Mouse (Mus musculus) intestine, embryonic 15.5 days (tissue): ENCODE results near the gene Lgals7. TPM values are rescaled to one million over a fixed set of nuclear protein-coding genes. Genes with fewer than 3 reads are reported as not detected.

ENCODE experiments used
- ATAC-seq: fragments of 200-750 bp; cut with Nextera tagmentation; 2 replicates; pipeline ENCODE4 v1.8.0; 2017; ENCODE audit warnings: moderate TSS enrichment, moderate library complexity
- H3K27ac ChIP-seq: fragments of 300-500 bp; sonication (generic); 2 replicates; pipeline ENCODE4 v1.5.1; 2015; ENCODE audit warnings: mild to moderate bottlenecking, inconsistent platforms
- H3K27me3 ChIP-seq: fragments of 300-500 bp; sonication (generic); replicated peaks from 2 replicates; pipeline ENCODE4 v1.6.1; 2015; ENCODE audit warnings: inconsistent platforms
- H3K36me3 ChIP-seq: fragments of 300-500 bp; sonication (generic); 2 replicates; pipeline ENCODE4 v1.6.1; 2015; ENCODE audit warnings: inconsistent platforms
- H3K4me1 ChIP-seq: fragments of 300-500 bp; sonication (generic); replicated peaks from 2 replicates; pipeline ENCODE4 v1.6.1; 2015; ENCODE audit warnings: inconsistent platforms
- H3K4me2 ChIP-seq: fragments of 300-500 bp; sonication (generic); replicated peaks from 2 replicates; pipeline ENCODE4 v1.6.1; 2015; ENCODE audit warnings: mild to moderate bottlenecking, inconsistent platforms
- H3K4me3 ChIP-seq: fragments of 300-500 bp; sonication (generic); replicated peaks from 2 replicates; pipeline ENCODE4 v1.5.1; 2015; ENCODE audit warnings: inconsistent platforms
- H3K9ac ChIP-seq: fragments of 300-500 bp; sonication (generic); 2 replicates; pipeline ENCODE4 v1.6.1; 2015; ENCODE audit warnings: inconsistent platforms
- H3K9me3 ChIP-seq: fragments of 300-500 bp; sonication (generic); 2 replicates; pipeline ENCODE4 v1.6.1; 2016; ENCODE audit warnings: inconsistent platforms
- WGBS: fragments of 180-500 bp; shearing (Covaris S2); methylation state at CpG from one replicate; pipeline ENCODE4 v1.1.7; 2015; 5-methylcytosine and 5-hydroxymethylcytosine counted together
- polyA plus RNA-seq: library from polyadenylated mRNA; unstranded; fragments of >200 nt; fragmentation: Nextera tagmentation; extraction: Ambion mirVana; gene quantifications from 2 replicates; pipeline ENCODE4 v1.2.1, GENCODE M21; 2015

The Lgals7 gene
- polyA plus RNA-seq, 1 experiment from 2014 or later: 0.98 TPM

DNA sequence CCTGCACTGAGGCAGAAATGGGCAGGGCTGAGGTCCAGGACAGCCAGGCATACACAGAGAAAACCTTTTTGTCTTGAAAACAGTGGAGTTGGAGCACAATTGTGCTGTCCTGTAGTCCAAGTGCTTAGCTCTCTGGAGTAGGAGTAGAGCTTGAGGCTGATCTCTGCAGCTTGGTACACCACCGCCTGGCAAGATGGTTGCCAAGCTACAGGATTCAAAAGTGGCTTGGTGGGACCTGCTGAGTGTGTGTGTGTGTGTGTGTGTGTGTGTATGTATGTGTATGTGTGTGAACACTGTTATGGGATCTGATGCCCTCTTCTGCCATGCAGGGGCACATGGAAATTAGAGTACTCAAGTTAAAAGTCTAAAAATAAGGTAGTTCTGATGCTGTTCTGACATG is 41.1 kb upstream of the Lgals7 start:
- Histone ChIP-seq H3K36me3 (peaks cover 40% of the 10 kb centered on the region), H3K27ac (no peak overlapping the region)
- 52% methylated on average over 1 of the region's 1 CpGs for WGBS

DNA sequence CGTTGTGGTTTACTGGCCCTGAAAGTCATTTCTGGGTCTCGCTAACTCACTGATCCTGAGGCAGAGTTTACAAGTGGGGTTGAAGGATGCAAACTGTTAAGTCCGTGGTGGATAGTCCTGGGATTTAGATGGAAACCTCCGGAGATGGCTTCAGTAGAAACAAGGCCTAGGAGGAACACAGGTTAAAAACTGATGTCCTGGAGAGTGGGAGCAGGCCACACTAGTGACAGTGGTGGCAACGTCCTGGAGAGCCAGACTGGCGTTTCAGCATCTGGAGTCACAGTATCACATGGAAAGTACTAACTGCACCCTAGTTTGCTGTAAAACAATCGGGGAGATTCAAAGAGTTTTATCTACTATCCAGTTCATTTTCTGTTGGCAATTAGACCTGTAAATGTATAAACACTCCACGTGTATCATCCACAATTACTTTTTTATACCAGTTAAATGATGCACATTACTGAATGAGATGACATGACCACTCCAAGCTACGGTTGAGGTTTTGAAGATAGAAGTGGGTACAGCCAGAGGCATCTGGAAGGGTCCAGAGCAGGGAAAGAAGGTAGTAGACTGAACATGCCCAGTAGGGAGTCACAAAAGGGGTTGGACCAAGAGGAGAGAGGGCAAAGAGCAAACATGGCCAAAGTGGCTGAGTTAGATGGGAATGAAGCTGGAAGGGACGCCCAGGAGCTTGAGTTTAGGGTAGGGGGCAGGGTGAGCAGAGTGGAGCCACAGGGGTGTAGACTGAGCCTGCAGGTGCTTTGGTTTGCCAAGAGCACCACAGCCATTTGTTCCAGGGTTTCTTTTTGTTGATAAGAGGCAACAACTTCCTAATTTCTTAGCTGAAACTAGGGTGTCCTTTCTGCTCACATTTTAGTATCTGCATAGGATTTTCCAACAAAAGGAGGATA is 40.4 kb upstream of the Lgals7 start:
- H3K4me3 ChIP-seq: no peak overlapping the region
- H3K4me1 ChIP-seq: peaks cover 44% of the 10 kb centered on the region
- no peaks in the 10 kb centered on the region for H3K9me3 ChIP-seq
- no peak overlapping the region for H3K9ac ChIP-seq
- WGBS: 47% methylated on average over 10 of the region's 10 CpGs
- peak overlapping the region; percentile 89; the same call in 1 of the 2 replicates for H3K27ac ChIP-seq
- H3K36me3 ChIP-seq: peaks cover 34% of the 10 kb centered on the region
- no peak for ATAC-seq
- H3K4me2 ChIP-seq: no peak overlapping the region
- H3K27me3 ChIP-seq: no peaks in the 10 kb centered on the region

More for the DNA sequence above, 41.1 kb upstream of the Lgals7 start:
- H3K4me1 ChIP-seq: peaks cover 47% of the 10 kb centered on the region
- no peaks in the 10 kb centered on the region for H3K9me3 ChIP-seq
- no peak overlapping the region for H3K9ac ChIP-seq
- no peak overlapping the region for H3K4me3 ChIP-seq
- no peak for ATAC-seq
- H3K27me3 ChIP-seq: no peaks in the 10 kb centered on the region
- no peak overlapping the region for H3K4me2 ChIP-seq

- peaks cover 40% of the 10 kb centered on the region for H3K4me1 ChIP-seq
- no peak for ATAC-seq
- no peaks in the 10 kb centered on the region for H3K9me3 ChIP-seq
Measured at GRCm38 (mm10) chr7:28823932-28824331, 39.7 kb upstream of the Lgals7 start.

DNA sequence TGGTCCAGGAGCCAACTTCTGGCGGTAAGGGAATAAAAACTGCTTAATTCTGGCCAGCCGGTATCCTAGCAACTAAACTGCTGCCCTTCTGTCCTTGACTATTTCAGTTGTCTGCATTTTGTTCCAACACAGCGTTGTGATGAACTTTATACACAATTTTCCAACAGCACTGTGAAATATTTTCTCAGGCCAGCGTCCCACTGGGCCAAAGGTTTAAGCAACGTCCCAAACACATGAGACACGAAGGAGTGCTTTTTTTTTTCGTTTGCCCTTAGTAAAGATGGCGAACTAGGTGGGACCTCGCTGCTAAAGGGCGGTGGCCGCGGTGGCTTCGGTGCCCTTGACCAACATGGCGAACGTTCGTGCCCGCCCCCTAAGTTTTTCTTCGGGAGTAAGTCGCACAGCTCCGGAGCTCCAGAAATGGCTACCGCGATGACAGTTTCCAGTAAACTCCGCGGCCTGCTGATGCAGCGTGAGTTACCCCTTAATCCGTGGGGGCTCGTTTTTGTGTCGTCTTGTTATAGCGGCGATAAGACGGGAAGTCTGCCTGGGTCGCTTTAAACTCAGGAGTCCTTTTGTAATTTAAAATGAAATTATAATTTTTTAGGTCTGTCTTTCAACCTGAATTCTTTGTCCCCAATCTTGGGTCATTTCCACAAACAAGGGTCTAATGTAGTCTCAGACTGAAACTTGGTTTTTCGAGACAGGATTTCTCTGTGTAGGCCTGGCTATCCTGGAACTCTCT is 38.5 kb upstream of the Lgals7 start, which contains the start of gene Ech1:
TSS of gene Ech1 (plus strand) at position 277 of the 745 bp plus-strand sequence.
- peaks cover 28% of the 10 kb centered on the region for H3K36me3 ChIP-seq
- H3K4me3 ChIP-seq: peak within 1 kb of the TSS; percentile 41
- H3K4me1 ChIP-seq: peaks cover 33% of the 10 kb centered on the region
- peak; percentile 83 for ATAC-seq
- H3K27ac ChIP-seq: peak within 1 kb of the TSS; percentile 89
- H3K9ac ChIP-seq: peak within 1 kb of the TSS; percentile 50
- no peaks in the 10 kb centered on the region for H3K9me3 ChIP-seq
- WGBS: 2% methylated on average over 33 of the region's 33 CpGs
- no peaks in the 10 kb centered on the region for H3K27me3 ChIP-seq
- H3K4me2 ChIP-seq: peak within 1 kb of the TSS; percentile 59

More at GRCm38 (mm10) chr7:28823932-28824331, 39.7 kb upstream of the Lgals7 start:
- Histone ChIP-seq H3K27ac (peak overlapping the region; percentile 89), H3K4me2 (no peak overlapping the region), H3K36me3 (peaks cover 28% of the 10 kb centered on the region), H3K9ac (no peak overlapping the region), H3K27me3 (no peaks in the 10 kb centered on the region), H3K4me3 (no peak overlapping the region)
- WGBS: 37% methylated on average over 2 of the region's 2 CpGs

GRCm38 (mm10) chr7:28825686-28826401 is 37.8 kb upstream of the Lgals7 start:
- Histone ChIP-seq H3K4me3 (peak overlapping the region; percentile 41), H3K27me3 (no peaks in the 10 kb centered on the region), H3K4me2 (peak overlapping the region; percentile 59), H3K36me3 (peaks cover 23% of the 10 kb centered on the region), H3K9ac (peak overlapping the region; percentile 50), H3K9me3 (no peaks in the 10 kb centered on the region), H3K4me1 (peaks cover 30% of the 10 kb centered on the region), H3K27ac (peak overlapping the region; percentile 82)
- WGBS: 46% methylated on average over 11 of the region's 11 CpGs
- ATAC-seq: 0 out of 2 replicates have a peak, but pooled peaks have one; percentile 34

- peaks cover 20% of the 10 kb centered on the region for H3K36me3 ChIP-seq
- no peaks in the 10 kb centered on the region for H3K27me3 ChIP-seq
- peaks cover 27% of the 10 kb centered on the region for H3K4me1 ChIP-seq
- WGBS: 92% methylated on average over 7 of the region's 7 CpGs
- H3K27ac ChIP-seq: peak overlapping the region; percentile 82
- H3K9ac ChIP-seq: no peak overlapping the region
- H3K4me3 ChIP-seq: peak overlapping the region; percentile 41; the same call in 1 of the 2 replicates
- H3K4me2 ChIP-seq: peak overlapping the region; percentile 59; the same call in 1 of the 2 replicates
- no peak for ATAC-seq
- no peaks in the 10 kb centered on the region for H3K9me3 ChIP-seq
Measured at GRCm38 (mm10) chr7:28826402-28826772, 37.3 kb upstream of the Lgals7 start.

GRCm38 (mm10) chr7:28827338-28827737 is 36.3 kb upstream of the Lgals7 start:
- no peaks in the 10 kb centered on the region for H3K27me3 ChIP-seq
- peaks cover 27% of the 10 kb centered on the region for H3K4me1 ChIP-seq
- H3K4me2 ChIP-seq: no peak overlapping the region
- no peak overlapping the region for H3K9ac ChIP-seq
- H3K4me3 ChIP-seq: no peak overlapping the region
- 55% methylated on average over 3 of the region's 3 CpGs for WGBS
- peaks cover 17% of the 10 kb centered on the region for H3K36me3 ChIP-seq
- no peak overlapping the region for H3K27ac ChIP-seq
- no peaks in the 10 kb centered on the region for H3K9me3 ChIP-seq
- ATAC-seq: no peak

GRCm38 (mm10) chr7:28829821-28830220 is 33.8 kb upstream of the Lgals7 start:
- Histone ChIP-seq H3K36me3 (peaks cover 17% of the 10 kb centered on the region), H3K9ac (no peak overlapping the region), H3K9me3 (no peaks in the 10 kb centered on the region), H3K27ac (0 out of 2 replicates have a peak overlapping the region, but pooled peaks have one; percentile 86), H3K27me3 (no peaks in the 10 kb centered on the region), H3K4me2 (no peak overlapping the region), H3K4me3 (no peak overlapping the region), H3K4me1 (peaks cover 18% of the 10 kb centered on the region)
- 96% methylated on average over 8 of the region's 8 CpGs for WGBS
- ATAC-seq: no peak

- WGBS: 62% methylated on average over 5 of the region's 5 CpGs
- no peak overlapping the region for H3K4me3 ChIP-seq
- peaks cover 14% of the 10 kb centered on the region for H3K4me1 ChIP-seq
- peak overlapping the region; percentile 86 for H3K27ac ChIP-seq
- H3K27me3 ChIP-seq: no peaks in the 10 kb centered on the region
- no peak overlapping the region for H3K9ac ChIP-seq
- H3K9me3 ChIP-seq: no peaks in the 10 kb centered on the region
- H3K4me2 ChIP-seq: 0 out of 2 replicates have a peak overlapping the region, but pooled peaks have one; percentile 35
- peaks cover 17% of the 10 kb centered on the region for H3K36me3 ChIP-seq
- no peak for ATAC-seq
Measured at GRCm38 (mm10) chr7:28830981-28831380, 32.7 kb upstream of the Lgals7 start.

DNA sequence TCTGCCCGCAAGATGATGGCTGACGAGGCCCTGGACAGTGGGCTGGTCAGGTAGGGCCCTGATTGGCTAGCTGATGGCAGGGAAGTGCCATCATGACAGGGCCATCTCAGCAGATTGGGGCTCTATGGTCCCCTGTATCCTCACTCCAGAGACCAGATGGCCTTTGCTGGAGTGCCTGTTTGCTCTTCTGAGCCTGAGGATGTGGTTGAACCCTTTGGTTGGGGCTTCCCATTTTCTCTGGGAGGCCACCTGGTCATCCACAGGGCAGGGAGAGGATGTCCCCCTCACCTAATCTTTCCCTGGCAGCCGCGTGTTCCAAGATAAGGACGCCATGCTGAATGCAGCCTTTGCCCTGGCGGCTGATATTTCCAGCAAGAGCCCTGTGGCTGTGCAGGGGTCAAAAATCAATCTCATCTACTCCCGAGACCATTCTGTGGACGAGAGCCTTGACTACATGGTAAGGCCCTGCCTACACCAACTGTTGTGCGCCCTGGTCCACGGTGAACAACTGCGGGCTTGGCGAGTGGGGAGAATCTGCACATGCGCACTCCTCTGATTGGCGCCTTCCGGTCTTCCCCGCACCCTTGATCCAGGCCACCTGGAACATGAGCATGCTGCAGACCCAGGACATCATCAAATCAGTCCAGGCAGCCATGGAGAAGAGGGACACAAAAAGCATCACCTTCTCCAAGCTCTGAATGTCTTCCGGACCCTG is 32.1 kb upstream of the Lgals7 start:
- Histone ChIP-seq H3K4me1 (peaks cover 8% of the 10 kb centered on the region), H3K27me3 (no peaks in the 10 kb centered on the region), H3K4me3 (no peak overlapping the region), H3K4me2 (peak overlapping the region; percentile 35), H3K36me3 (peaks cover 17% of the 10 kb centered on the region), H3K9me3 (no peaks in the 10 kb centered on the region), H3K9ac (0 out of 2 replicates have a peak overlapping the region, but pooled peaks have one; percentile 13), H3K27ac (peak overlapping the region; percentile 86)
- peak; percentile 40 for ATAC-seq
- WGBS: 73% methylated on average over 17 of the region's 17 CpGs

- Histone ChIP-seq H3K36me3 (peaks cover 17% of the 10 kb centered on the region), H3K27me3 (no peaks in the 10 kb centered on the region), H3K4me3 (no peak overlapping the region), H3K4me1 (peaks cover 8% of the 10 kb centered on the region; the same call in 1 of the 2 replicates), H3K4me2 (peak overlapping the region; percentile 35), H3K9me3 (no peaks in the 10 kb centered on the region), H3K27ac (peak overlapping the region; percentile 86), H3K9ac (no peak overlapping the region)
- WGBS: 50% methylated on average over 6 of the region's 6 CpGs
- peak; percentile 72 for ATAC-seq
Measured at GRCm38 (mm10) chr7:28832137-28832536, 31.5 kb upstream of the Lgals7 start.
